Mouse (Mus musculus) heart, adult 2 months (tissue): ENCODE measurements around the gene Coq8a.

ENCODE experiments used
- CTCF ChIP-seq: fragments of 200-600 bp; IDR thresholded peaks from 2 replicates; pipeline ENCODE4 v1.8.1; 2022; ENCODE audit warnings: antibody characterized with exemption, mild to moderate bottlenecking, moderate library complexity
- POLR2A ChIP-seq: fragments of 200-500 bp; IDR thresholded peaks from 2 replicates; pipeline ENCODE4 v1.6.1; 2011; ENCODE audit warnings: mild to moderate bottlenecking, low read depth, low read length, control low read depth; ENCODE audit not compliant: insufficient read depth

DNA sequence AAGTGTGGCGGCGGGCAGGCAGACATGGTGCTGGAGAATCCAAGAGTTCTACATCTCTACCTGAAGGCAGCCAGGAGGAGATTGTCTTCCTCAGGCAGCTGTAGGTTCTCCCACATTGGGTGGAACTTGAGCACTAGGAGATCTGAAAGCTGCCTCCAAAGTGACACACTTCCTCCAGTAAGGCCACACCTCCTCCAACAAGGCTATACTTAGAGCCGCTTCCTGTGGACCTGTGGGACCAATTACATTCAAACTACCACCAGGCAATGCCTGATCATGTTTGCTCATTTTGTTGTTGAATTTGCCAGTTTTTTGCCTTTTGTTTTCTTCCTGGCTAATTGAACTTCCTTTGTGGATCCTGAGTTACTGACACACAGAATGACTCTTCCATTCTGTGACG, 51.4 kb downstream of the Coq8a start:
- TF ChIP-seq POLR2A (no peak), CTCF (no peak)
